Mouse (Mus musculus): Measurements from ENCODE around the gene Srgap2. TPM values are rescaled to one million over a fixed set of nuclear protein-coding genes. Genes with fewer than 3 reads are reported as not detected.

Srgap2 gene
- total RNA-seq, 2 experiments from 2014 or later, result 7.8 to 22.6 TPM

GRCm38 (mm10) chr1:131528081-131528507 lies 942 bp upstream of the Srgap2 start:
- peak; percentile 24 for ATAC-seq (replicated peaks; ENCODE audit: low FRiP score, low TSS enrichment, poor library complexity, severe bottlenecking)

- peak; percentile 41 for ATAC-seq (replicated peaks; ENCODE audit: low FRiP score, low TSS enrichment, poor library complexity, severe bottlenecking)
These were observed 531 bp downstream of the Srgap2 start for GRCm38 (mm10) chr1:131526371-131527270.

- no peak for ATAC-seq (replicated peaks; ENCODE audit: low FRiP score, low TSS enrichment, poor library complexity, severe bottlenecking)
These were observed 1.4 kb downstream of the Srgap2 start for GRCm38 (mm10) chr1:131525586-131526271.

GRCm38 (mm10) chr1:131525101-131525585 lies 2.0 kb downstream of the Srgap2 start:
- no peak for ATAC-seq (replicated peaks; ENCODE audit: low FRiP score, low TSS enrichment, poor library complexity, severe bottlenecking)

- ATAC-seq (replicated peaks; ENCODE audit: low FRiP score, low TSS enrichment, poor library complexity, severe bottlenecking), result no peak
These were observed 3.4 kb downstream of the Srgap2 start for GRCm38 (mm10) chr1:131523794-131524193.

- ATAC-seq (replicated peaks; ENCODE audit: low FRiP score, low TSS enrichment, poor library complexity, severe bottlenecking), result no peak
These were observed 10.6 kb downstream of the Srgap2 start for GRCm38 (mm10) chr1:131516588-131516987.

- ATAC-seq (replicated peaks; ENCODE audit: low FRiP score, low TSS enrichment, poor library complexity, severe bottlenecking), result no peak
These were observed 13.0 kb downstream of the Srgap2 start for GRCm38 (mm10) chr1:131514197-131514596.

- ATAC-seq (replicated peaks; ENCODE audit: low FRiP score, low TSS enrichment, poor library complexity, severe bottlenecking), result no peak
These were observed 14.0 kb downstream of the Srgap2 start for GRCm38 (mm10) chr1:131513136-131513535.

- no peak for ATAC-seq (replicated peaks; ENCODE audit: low FRiP score, low TSS enrichment, poor library complexity, severe bottlenecking)
These were observed 15.3 kb downstream of the Srgap2 start for GRCm38 (mm10) chr1:131511661-131512500.

GRCm38 (mm10) chr1:131511131-131511530 lies 16.0 kb downstream of the Srgap2 start:
- ATAC-seq (replicated peaks; ENCODE audit: low FRiP score, low TSS enrichment, poor library complexity, severe bottlenecking), result no peak

GRCm38 (mm10) chr1:131501681-131502080 lies 25.5 kb downstream of the Srgap2 start:
- no peak for ATAC-seq (replicated peaks; ENCODE audit: low FRiP score, low TSS enrichment, poor library complexity, severe bottlenecking)

- no peak for ATAC-seq (replicated peaks; ENCODE audit: low FRiP score, low TSS enrichment, poor library complexity, severe bottlenecking)
These were observed 28.9 kb downstream of the Srgap2 start for GRCm38 (mm10) chr1:131498231-131498630.

GRCm38 (mm10) chr1:131493966-131494898 lies 32.9 kb downstream of the Srgap2 start:
- ATAC-seq (replicated peaks; ENCODE audit: low FRiP score, low TSS enrichment, poor library complexity, severe bottlenecking), result no peak

GRCm38 (mm10) chr1:131492360-131492759 lies 34.8 kb downstream of the Srgap2 start:
- no peak for ATAC-seq (replicated peaks; ENCODE audit: low FRiP score, low TSS enrichment, poor library complexity, severe bottlenecking)

- no peak for ATAC-seq (replicated peaks; ENCODE audit: low FRiP score, low TSS enrichment, poor library complexity, severe bottlenecking)
These were observed 35.6 kb downstream of the Srgap2 start for GRCm38 (mm10) chr1:131491579-131491978.

GRCm38 (mm10) chr1:131489312-131489711 lies 37.8 kb downstream of the Srgap2 start:
- no peak for ATAC-seq (replicated peaks; ENCODE audit: low FRiP score, low TSS enrichment, poor library complexity, severe bottlenecking)

GRCm38 (mm10) chr1:131486094-131486850 lies 40.9 kb downstream of the Srgap2 start:
- ATAC-seq (replicated peaks; ENCODE audit: low FRiP score, low TSS enrichment, poor library complexity, severe bottlenecking), result no peak

- ATAC-seq (replicated peaks; ENCODE audit: low FRiP score, low TSS enrichment, poor library complexity, severe bottlenecking), result no peak
These were observed 44.9 kb downstream of the Srgap2 start for GRCm38 (mm10) chr1:131482242-131482641.

All from megakaryocyte-erythroid progenitor cell, adult 5-6 weeks (primary cell).